Mouse (Mus musculus) common myeloid progenitor, adult 5-6 weeks (primary cell): ENCODE measurements around the gene Kcna10. TPM values are rescaled to one million over a fixed set of nuclear protein-coding genes. Genes with fewer than 3 reads are reported as not detected.
A peak's percentile ranks its signal among the peaks of the same experiment; 100 is the strongest.

Experiments
- ATAC-seq: replicated peaks from 2 replicates; pipeline ENCODE4 v1.8.0; 2016; ENCODE audit warnings: low read depth, mild to moderate bottlenecking, moderate TSS enrichment, inconsistent platforms; ENCODE audit not compliant: poor library complexity, severe bottlenecking
- total RNA-seq: library from RNA; stranded (forward); fragments of 200-1000, 187-1606 nt; gene quantifications from 2 replicates; pipeline ENCODE4 v1.2.3, GENCODE M21; 2017

The Kcna10 gene
- total RNA-seq: not detected in 2 replicates

GRCm38 (mm10) chr3:107182756-107183155 is at the start of gene Kcna10:
TSS of gene Kcna10 (plus strand) at chr3:107183056.
- no peak for ATAC-seq

- ATAC-seq: no peak
Observed at GRCm38 (mm10) chr3:107134457-107134856, 48.4 kb upstream of the Kcna10 start.

- ATAC-seq: no peak
Observed at GRCm38 (mm10) chr3:107147126-107147525, 35.7 kb upstream of the Kcna10 start.

GRCm38 (mm10) chr3:107149006-107149405 is 33.9 kb upstream of the Kcna10 start:
- peak; percentile 87 for ATAC-seq

- ATAC-seq: no peak
Observed at GRCm38 (mm10) chr3:107150469-107150868, 32.4 kb upstream of the Kcna10 start.

GRCm38 (mm10) chr3:107150872-107151540 is 31.9 kb upstream of the Kcna10 start:
- ATAC-seq: no peak

- no peak for ATAC-seq
Observed at GRCm38 (mm10) chr3:107153772-107154655, 28.8 kb upstream of the Kcna10 start.

- ATAC-seq: no peak
Observed at GRCm38 (mm10) chr3:107158856-107159255, 24.0 kb upstream of the Kcna10 start.

GRCm38 (mm10) chr3:107159418-107159817 is 23.4 kb upstream of the Kcna10 start:
- peak; percentile 65 for ATAC-seq

- peak; percentile 54; the same call in 1 of the 2 replicates for ATAC-seq
Observed at GRCm38 (mm10) chr3:107159859-107160324, 23.0 kb upstream of the Kcna10 start.

- ATAC-seq: no peak
Observed at GRCm38 (mm10) chr3:107162741-107163140, 20.1 kb upstream of the Kcna10 start.

GRCm38 (mm10) chr3:107169552-107169951 is 13.3 kb upstream of the Kcna10 start:
- ATAC-seq: no peak

- no peak for ATAC-seq
Observed at GRCm38 (mm10) chr3:107171964-107172363, 10.9 kb upstream of the Kcna10 start.

- no peak for ATAC-seq
Observed at GRCm38 (mm10) chr3:107172556-107172955, 10.3 kb upstream of the Kcna10 start.

- no peak for ATAC-seq
Observed at GRCm38 (mm10) chr3:107175486-107175885, 7.4 kb upstream of the Kcna10 start.

- ATAC-seq: no peak
Observed at GRCm38 (mm10) chr3:107176501-107176900, 6.4 kb upstream of the Kcna10 start.

GRCm38 (mm10) chr3:107180860-107181259 is 2.0 kb upstream of the Kcna10 start:
- ATAC-seq: no peak

- ATAC-seq: no peak
Observed at GRCm38 (mm10) chr3:107183178-107183577, 322 bp downstream of the Kcna10 start.

GRCm38 (mm10) chr3:107185597-107185996 is 2.7 kb downstream of the Kcna10 start:
- ATAC-seq: no peak

GRCm38 (mm10) chr3:107187022-107187421 is 4.2 kb downstream of the Kcna10 start:
- no peak for ATAC-seq
